Mouse (Mus musculus): ENCODE results near the gene Tjp2.

DNA sequence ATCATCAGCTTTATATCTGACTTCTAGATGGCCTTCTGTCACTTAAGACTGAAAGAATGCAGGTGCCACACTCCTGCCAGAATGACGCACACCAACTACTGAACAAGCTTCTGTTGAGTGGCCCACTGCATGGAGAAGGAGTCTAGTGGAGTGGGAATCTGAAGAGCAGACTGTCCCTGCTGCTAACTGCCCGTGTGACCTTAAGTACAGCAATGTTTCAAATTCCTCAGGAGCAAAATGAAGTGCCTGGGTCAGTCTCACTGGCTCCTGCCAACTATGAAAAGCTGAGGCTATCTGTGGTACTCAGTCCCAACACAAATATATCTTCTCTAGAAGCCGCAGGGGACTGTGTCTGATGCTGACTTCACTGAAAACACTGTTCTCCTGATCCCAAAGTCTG is 175.5 kb downstream of the Tjp2 start:
- TF ChIP-seq EP300 (IDR thresholded peaks at IDR 0.05; ENCODE audit: low read depth) (no peak), CTCF (IDR thresholded peaks at IDR 0.05; ENCODE audit: low read depth) (no peak)
